12 mouse cellular contexts compared by ENCODE assay signal in genomic region chr5:146709361-146709760, GRCm38 (mm10).
"Had no signal": no experiment of that assay in that cellular context is flagged by ENCODE, and none has a peak within 500 bp of the region (broad histone marks: within the 10 kb centered on the region; RNA-seq: fewer than 3 reads in every experiment).

No protein-coding gene starts in this region.

- ATAC-seq: liver, postnatal 0 days; midbrain, embryonic 13.5 days had no signal

- H3K9ac ChIP-seq: limb, embryonic 12.5 days; liver, embryonic 13.5 days; liver, postnatal 0 days; midbrain, embryonic 13.5 days; neural tube, embryonic 12.5 days had no signal

- H3K9me3 ChIP-seq: limb, embryonic 12.5 days; midbrain, embryonic 13.5 days had no signal

- H3K27ac ChIP-seq: limb, embryonic 12.5 days; liver, embryonic 13.5 days; midbrain, embryonic 13.5 days; neural tube, embryonic 12.5 days had no signal

- H3K4me2 ChIP-seq: limb, embryonic 12.5 days; liver, embryonic 13.5 days; midbrain, embryonic 13.5 days; neural tube, embryonic 12.5 days had no signal

- H3K27me3 ChIP-seq: limb, embryonic 12.5 days; liver, embryonic 13.5 days; midbrain, embryonic 13.5 days; neural tube, embryonic 12.5 days had no signal

- H3K36me3 ChIP-seq: limb, embryonic 12.5 days; liver, embryonic 13.5 days; midbrain, embryonic 13.5 days; neural tube, embryonic 12.5 days had no signal

- DNase-seq: kidney, adult 11 months; kidney, postnatal 25 days; layer of hippocampus, adult 9-11 months; layer of hippocampus, postnatal 36 days; liver; liver, embryonic 13.5 days; liver, postnatal 0 days; right cerebral cortex, postnatal 14 days had no signal

- H3K4me3 ChIP-seq: limb, embryonic 12.5 days; liver, embryonic 13.5 days; midbrain, embryonic 13.5 days; myocyte; neural tube, embryonic 12.5 days had no signal
